Mouse (Mus musculus) spleen, adult 2 months (tissue): ENCODE data around the gene Zfp275.

Experiments
- CTCF ChIP-seq: fragments of 200-500 bp; IDR thresholded peaks from 2 replicates; pipeline ENCODE4 v1.5.1; 2011; ENCODE audit warnings: mild to moderate bottlenecking, inconsistent platforms; ENCODE audit not compliant: insufficient read depth, insufficient read length, insufficient replicate concordance; ENCODE audit errors: extremely low read depth
- POLR2A ChIP-seq: fragments of 200-500 bp; IDR thresholded peaks from 2 replicates; pipeline ENCODE4 v1.6.1; 2011; ENCODE audit warnings: low read depth, low read length, inconsistent platforms

GRCm38 (mm10) chrX:73396446-73396845 is 54.0 kb downstream of the Zfp275 start:
- no peak for TF ChIP-seq POLR2A
- TF ChIP-seq CTCF, result no peak
